Mouse (Mus musculus) kidney, embryonic 16.5 days (tissue): ENCODE data around the gene Vps36. TPM values are rescaled to one million over a fixed set of nuclear protein-coding genes. Genes with fewer than 3 reads are reported as not detected.

Source experiments
- ATAC-seq: fragments of 200-750 bp; cut with Nextera tagmentation; 2 replicates; pipeline ENCODE4 v1.8.0; 2017; ENCODE audit warnings: moderate TSS enrichment; ENCODE audit not compliant: low FRiP score, low TSS enrichment
- H3K27ac ChIP-seq: fragments of 300-500 bp; sonication (generic); 2 replicates; pipeline ENCODE4 v1.5.1; 2014; ENCODE audit warnings: low read length
- H3K27me3 ChIP-seq: fragments of 300-500 bp; sonication (generic); 2 replicates; pipeline ENCODE4 v1.6.1; 2014; ENCODE audit warnings: low read length, control low read depth, mixed read lengths; ENCODE audit not compliant: insufficient read depth
- H3K36me3 ChIP-seq: fragments of 300-500 bp; sonication (generic); 2 replicates; pipeline ENCODE4 v1.6.1; 2014; ENCODE audit warnings: low read length, control low read depth, mixed read lengths; ENCODE audit not compliant: insufficient read depth
- H3K4me1 ChIP-seq: fragments of 300-500 bp; sonication (generic); 2 replicates; pipeline ENCODE4 v1.6.1; 2014; ENCODE audit warnings: low read length, control low read depth, mixed read lengths; ENCODE audit not compliant: insufficient read depth
- H3K4me2 ChIP-seq: fragments of 300-500 bp; sonication (generic); replicated peaks from 2 replicates; pipeline ENCODE4 v1.6.1; 2014; ENCODE audit warnings: low read depth, low read length
- H3K4me3 ChIP-seq: fragments of 300-500 bp; sonication (generic); 2 replicates; pipeline ENCODE4 v1.5.1; 2014; ENCODE audit warnings: mild to moderate bottlenecking, low read length
- H3K9ac ChIP-seq: fragments of 300-500 bp; sonication (generic); replicated peaks from 2 replicates; pipeline ENCODE4 v1.6.1; 2014; ENCODE audit warnings: low read length
- H3K9me3 ChIP-seq: fragments of 300-500 bp; sonication (generic); 2 replicates; pipeline ENCODE4 v1.6.1; 2016; ENCODE audit warnings: low read length, control low read depth
- WGBS: fragments of 180-500 bp; shearing (Covaris S2); extraction: QIAGEN DNeasy Blood & Tissue Kit; methylation state at CpG from one replicate; pipeline ENCODE4 v1.1.7; 2014; 5-methylcytosine and 5-hydroxymethylcytosine counted together
- polyA plus RNA-seq: library from polyadenylated mRNA; unstranded; fragments of >200 nt; fragmentation: Nextera tagmentation; extraction: Ambion mirVana; gene quantifications from 2 replicates; pipeline ENCODE4 v1.2.1, GENCODE M21; 2015

Gene Vps36
- polyA plus RNA-seq, 1 experiment from 2014 or later: 35.8 TPM

DNA sequence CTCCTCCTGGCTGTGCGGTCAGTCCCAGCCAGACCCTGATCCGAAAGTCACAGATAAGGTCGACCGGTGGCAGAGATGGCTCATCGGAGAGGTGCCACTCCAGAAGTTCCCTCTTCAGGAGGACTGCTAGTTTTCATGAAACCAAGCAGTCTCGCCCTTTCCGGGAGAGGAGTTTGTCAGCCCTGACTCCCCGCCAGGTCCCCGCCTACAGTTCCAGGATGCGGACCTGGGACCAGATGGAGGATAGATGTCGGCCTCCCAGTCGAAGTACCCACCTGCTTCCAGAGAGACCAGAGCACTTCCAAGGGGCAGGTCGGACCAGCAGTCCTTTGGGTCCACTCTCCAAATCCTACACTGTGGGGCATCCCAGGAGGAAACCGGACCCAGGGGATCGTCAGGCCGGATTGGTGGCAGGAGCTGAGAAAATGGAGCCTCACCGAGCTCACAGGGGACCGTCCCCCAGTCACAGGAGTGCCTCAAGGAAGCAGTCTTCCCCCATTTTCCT lies 66.4 kb downstream of the Vps36 start:
- no peak overlapping the region for H3K9ac ChIP-seq
- no peaks in the 10 kb centered on the region; the same call in 1 of the 2 replicates for H3K4me1 ChIP-seq
- H3K4me2 ChIP-seq: no peak overlapping the region
- H3K27ac ChIP-seq: no peak overlapping the region
- 90% methylated on average over 18 of the region's 18 CpGs for WGBS
- H3K27me3 ChIP-seq: no peaks in the 10 kb centered on the region
- no peak for ATAC-seq
- H3K4me3 ChIP-seq: no peak overlapping the region
- no peaks in the 10 kb centered on the region for H3K36me3 ChIP-seq
- H3K9me3 ChIP-seq: peaks cover 3% of the 10 kb centered on the region; the same call in 1 of the 2 replicates

DNA sequence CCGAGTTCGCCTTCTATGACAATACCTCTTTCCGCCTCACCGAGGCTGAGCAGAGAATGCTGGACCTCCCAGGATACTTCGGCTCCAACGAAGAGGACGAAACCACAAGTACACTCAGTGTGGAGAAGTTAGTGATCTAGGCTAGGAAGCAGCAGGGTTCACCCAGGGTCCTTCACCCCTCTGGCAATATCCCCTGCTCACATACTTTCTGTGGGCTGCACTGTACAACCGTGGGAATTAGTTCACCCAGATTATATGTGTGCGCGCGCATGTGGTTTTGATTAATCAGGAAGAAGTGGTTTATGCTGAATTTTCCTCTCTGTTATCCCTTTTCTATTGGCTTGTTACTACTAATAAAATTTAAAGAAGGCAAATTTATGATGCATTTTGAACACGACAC lies 66.9 kb downstream of the Vps36 start:
- Histone ChIP-seq H3K27ac (no peak overlapping the region), H3K4me1 (no peaks in the 10 kb centered on the region; the same call in 1 of the 2 replicates), H3K9me3 (no peaks in the 10 kb centered on the region), H3K36me3 (no peaks in the 10 kb centered on the region), H3K4me2 (no peak overlapping the region), H3K27me3 (no peaks in the 10 kb centered on the region), H3K9ac (no peak overlapping the region), H3K4me3 (no peak overlapping the region)
- ATAC-seq: no peak
- WGBS: 80% methylated on average over 12 of the region's 12 CpGs

DNA sequence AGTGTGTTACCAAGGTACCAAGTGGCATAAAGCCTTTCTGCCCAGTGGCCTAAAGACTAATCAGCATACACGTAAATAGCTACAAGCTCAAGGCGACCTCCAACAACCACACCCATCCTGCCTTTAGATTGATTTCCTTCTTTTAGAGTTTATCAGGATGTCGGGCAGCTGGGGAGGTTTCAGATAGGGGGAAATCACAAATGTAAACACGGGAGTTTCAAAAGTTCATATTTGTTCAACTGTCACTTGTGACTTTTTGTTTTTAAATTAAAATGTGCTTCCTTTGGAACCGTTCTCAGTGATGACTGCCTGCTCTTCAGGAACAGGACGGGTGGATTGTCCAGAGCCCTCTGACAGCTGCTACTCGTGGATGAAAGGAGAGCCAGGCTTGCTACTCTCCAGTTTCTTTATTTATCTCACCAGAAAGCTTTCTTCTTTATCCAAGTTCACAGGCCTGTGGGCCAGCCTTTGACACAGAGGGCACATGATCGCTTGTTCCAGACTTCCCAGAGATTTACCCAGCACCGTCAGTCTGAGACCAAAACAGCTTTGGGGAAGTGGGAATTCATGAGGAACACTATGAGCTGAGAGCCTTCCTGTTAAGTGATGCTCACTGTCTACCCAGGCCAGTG lies 67.6 kb downstream of the Vps36 start:
- no peaks in the 10 kb centered on the region for H3K27me3 ChIP-seq
- no peak for ATAC-seq
- no peaks in the 10 kb centered on the region; the same call in 1 of the 2 replicates for H3K4me1 ChIP-seq
- no peak overlapping the region for H3K4me2 ChIP-seq
- 38% methylated on average over 9 of the region's 9 CpGs for WGBS
- no peak overlapping the region for H3K9ac ChIP-seq
- H3K36me3 ChIP-seq: no peaks in the 10 kb centered on the region
- H3K27ac ChIP-seq: peak overlapping the region; percentile 11; the same call in 1 of the 2 replicates
- H3K9me3 ChIP-seq: no peaks in the 10 kb centered on the region
- H3K4me3 ChIP-seq: no peak overlapping the region

- Histone ChIP-seq H3K9ac (no peak overlapping the region), H3K4me2 (no peak overlapping the region), H3K27ac (no peak overlapping the region), H3K4me1 (no peaks in the 10 kb centered on the region; the same call in 1 of the 2 replicates), H3K36me3 (no peaks in the 10 kb centered on the region), H3K9me3 (no peaks in the 10 kb centered on the region), H3K4me3 (no peak overlapping the region), H3K27me3 (no peaks in the 10 kb centered on the region)
- no peak for ATAC-seq
- WGBS: 93% methylated on average over 3 of the region's 3 CpGs
Measured at GRCm38 (mm10) chr8:22262267-22262666, 69.7 kb downstream of the Vps36 start.

- Histone ChIP-seq H3K4me2 (no peak overlapping the region), H3K36me3 (no peaks in the 10 kb centered on the region), H3K9ac (no peak overlapping the region), H3K9me3 (no peaks in the 10 kb centered on the region), H3K4me1 (no peaks in the 10 kb centered on the region; the same call in 1 of the 2 replicates), H3K4me3 (no peak overlapping the region), H3K27me3 (no peaks in the 10 kb centered on the region), H3K27ac (no peak overlapping the region)
- ATAC-seq: no peak
- 79% methylated on average over 6 of the region's 6 CpGs for WGBS
Measured at GRCm38 (mm10) chr8:22264292-22264691, 71.7 kb downstream of the Vps36 start.

DNA sequence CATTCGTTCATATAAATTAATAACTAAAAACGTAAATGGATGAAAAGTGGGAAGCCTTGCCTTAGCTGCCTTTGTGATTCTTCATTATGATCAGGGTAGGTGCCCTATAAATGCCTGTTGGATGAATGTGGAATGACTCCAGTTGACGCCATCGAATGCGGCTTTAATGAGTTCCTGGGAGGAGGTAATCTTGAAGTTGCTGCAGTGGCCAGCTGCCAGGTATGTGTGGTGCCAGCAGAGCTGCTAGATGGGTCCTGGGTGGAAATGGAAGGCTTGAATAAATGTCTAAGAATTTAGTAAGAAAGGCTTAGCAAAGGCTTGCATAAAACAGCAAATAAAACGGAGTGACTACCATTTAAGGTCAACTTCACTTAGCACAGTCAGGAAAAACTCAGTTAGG lies 72.2 kb downstream of the Vps36 start:
- no peak overlapping the region for H3K27ac ChIP-seq
- H3K36me3 ChIP-seq: no peaks in the 10 kb centered on the region
- H3K4me1 ChIP-seq: no peaks in the 10 kb centered on the region; the same call in 1 of the 2 replicates
- H3K9me3 ChIP-seq: no peaks in the 10 kb centered on the region
- H3K4me3 ChIP-seq: no peak overlapping the region
- 86% methylated on average over 6 of the region's 6 CpGs for WGBS
- H3K9ac ChIP-seq: no peak overlapping the region
- ATAC-seq: no peak
- no peak overlapping the region for H3K4me2 ChIP-seq
- H3K27me3 ChIP-seq: no peaks in the 10 kb centered on the region

GRCm38 (mm10) chr8:22265194-22265593 lies 72.6 kb downstream of the Vps36 start:
- Histone ChIP-seq H3K9me3 (no peaks in the 10 kb centered on the region), H3K4me3 (no peak overlapping the region), H3K27me3 (no peaks in the 10 kb centered on the region), H3K4me1 (no peaks in the 10 kb centered on the region; the same call in 1 of the 2 replicates), H3K27ac (no peak overlapping the region), H3K9ac (no peak overlapping the region), H3K36me3 (no peaks in the 10 kb centered on the region), H3K4me2 (no peak overlapping the region)
- ATAC-seq: no peak
- WGBS: 88% methylated on average over 1 of the region's 1 CpGs

DNA sequence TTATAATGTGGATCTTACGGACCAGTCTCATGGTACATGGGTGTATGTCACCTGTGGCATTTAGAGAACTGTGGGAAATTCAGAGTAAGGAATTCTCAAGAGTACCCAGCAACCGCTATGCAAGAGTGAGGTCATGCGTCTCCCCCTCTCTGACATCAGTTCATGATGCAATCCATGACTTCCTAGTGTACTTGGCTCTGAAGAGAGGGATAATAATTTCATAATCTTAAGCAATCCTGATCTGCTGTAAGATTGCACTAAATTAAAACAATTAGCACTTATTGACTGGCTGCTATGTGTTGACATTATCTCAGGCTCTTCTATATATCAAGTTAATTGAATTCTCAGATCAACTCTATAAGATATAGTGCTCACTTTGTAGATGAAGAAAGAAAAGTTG lies 74.2 kb downstream of the Vps36 start:
- Histone ChIP-seq H3K4me3 (no peak overlapping the region), H3K36me3 (no peaks in the 10 kb centered on the region), H3K9ac (no peak overlapping the region), H3K9me3 (no peaks in the 10 kb centered on the region), H3K27ac (no peak overlapping the region), H3K27me3 (no peaks in the 10 kb centered on the region), H3K4me2 (no peak overlapping the region), H3K4me1 (no peaks in the 10 kb centered on the region)
- WGBS: 94% methylated on average over 3 of the region's 3 CpGs
- ATAC-seq: no peak
